Mouse (Mus musculus): ENCODE data around the gene Ndufaf4. TPM values are rescaled to one million over a fixed set of nuclear protein-coding genes. Genes with fewer than 3 reads are reported as not detected.
"Not testable (repeated sequence)": the region's sequence is repeated elsewhere in the genome, so short reads cannot be mapped to it uniquely, and the experiment has no call there.

Ndufaf4 gene
- 82.6 and 83.9 TPM in 2 replicates for polyA plus RNA-seq (2014; fragmentation: Nextera tagmentation; extraction: Ambion mirVana)

DNA sequence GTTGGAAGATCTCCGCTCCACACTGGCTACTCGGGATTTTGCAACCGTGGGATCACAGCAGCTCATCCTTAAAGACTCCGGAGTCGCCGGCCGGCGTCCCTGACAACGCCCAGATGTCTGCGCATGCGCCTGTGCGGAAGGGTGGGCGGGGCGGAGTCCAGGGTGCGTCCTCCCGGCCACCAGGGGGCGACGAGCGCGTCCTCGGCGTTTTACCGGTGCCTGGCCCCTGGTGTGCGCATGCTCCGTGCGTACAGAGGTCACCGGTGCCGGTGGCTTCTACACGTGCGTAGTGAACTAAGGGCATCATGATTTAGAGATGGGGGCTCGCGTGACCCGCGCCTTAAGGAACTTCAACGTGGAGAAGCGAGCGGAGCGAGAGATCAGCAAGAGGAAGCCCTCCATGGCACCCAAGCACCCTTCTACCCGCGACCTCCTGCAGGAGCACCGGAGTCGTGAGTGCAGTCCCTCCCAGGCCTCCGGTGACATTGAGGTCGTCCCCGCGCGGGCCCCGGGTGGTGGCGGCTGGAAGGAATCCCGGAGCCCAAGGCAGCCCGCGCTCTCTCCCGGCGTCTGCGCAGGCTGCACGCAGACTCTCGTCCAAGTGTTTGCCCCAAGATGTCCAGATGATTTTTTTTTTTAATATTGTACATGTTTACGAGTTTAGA is at the start of gene Ndufaf4:
Ndufaf4 (plus strand) TSS at position 233 of the 665 bp plus-strand sequence.
- H3K4me3 ChIP-seq (ENCODE audit: low read depth, low read length), result peak within 1 kb of the TSS; percentile 84
- H3K4me2 ChIP-seq, result peak within 1 kb of the TSS; percentile 88
- DNase-seq (ENCODE audit: low spot score) (peak; percentile 96), ATAC-seq (replicated peaks; ENCODE audit: low FRiP score) (peak; percentile 97)
- under 1% methylated on average over 56 of the region's 58 CpGs for whole genome bisulfite sequencing
- peaks cover 4% of the 10 kb centered on the region; the same call in 1 of the 2 replicates for H3K4me1 ChIP-seq (replicated peaks; ENCODE audit: control insufficient read depth, insufficient read depth, low read length)
- H3K36me3 ChIP-seq (ENCODE audit: control insufficient read depth, insufficient read depth, low read length), result peaks cover 8% of the 10 kb centered on the region
- peak within 1 kb of the TSS; percentile 70 for H3K27ac ChIP-seq (ENCODE audit: low read depth, low read length)
- no peaks in the 10 kb centered on the region for H3K9me3 ChIP-seq (ENCODE audit: control insufficient read depth, low read length)
- H3K9ac ChIP-seq (ENCODE audit: low read depth, low read length), result peak within 1 kb of the TSS; percentile 87
- H3K27me3 ChIP-seq (replicated peaks; ENCODE audit: control insufficient read depth, insufficient read depth, low read length), result no peaks in the 10 kb centered on the region

DNA sequence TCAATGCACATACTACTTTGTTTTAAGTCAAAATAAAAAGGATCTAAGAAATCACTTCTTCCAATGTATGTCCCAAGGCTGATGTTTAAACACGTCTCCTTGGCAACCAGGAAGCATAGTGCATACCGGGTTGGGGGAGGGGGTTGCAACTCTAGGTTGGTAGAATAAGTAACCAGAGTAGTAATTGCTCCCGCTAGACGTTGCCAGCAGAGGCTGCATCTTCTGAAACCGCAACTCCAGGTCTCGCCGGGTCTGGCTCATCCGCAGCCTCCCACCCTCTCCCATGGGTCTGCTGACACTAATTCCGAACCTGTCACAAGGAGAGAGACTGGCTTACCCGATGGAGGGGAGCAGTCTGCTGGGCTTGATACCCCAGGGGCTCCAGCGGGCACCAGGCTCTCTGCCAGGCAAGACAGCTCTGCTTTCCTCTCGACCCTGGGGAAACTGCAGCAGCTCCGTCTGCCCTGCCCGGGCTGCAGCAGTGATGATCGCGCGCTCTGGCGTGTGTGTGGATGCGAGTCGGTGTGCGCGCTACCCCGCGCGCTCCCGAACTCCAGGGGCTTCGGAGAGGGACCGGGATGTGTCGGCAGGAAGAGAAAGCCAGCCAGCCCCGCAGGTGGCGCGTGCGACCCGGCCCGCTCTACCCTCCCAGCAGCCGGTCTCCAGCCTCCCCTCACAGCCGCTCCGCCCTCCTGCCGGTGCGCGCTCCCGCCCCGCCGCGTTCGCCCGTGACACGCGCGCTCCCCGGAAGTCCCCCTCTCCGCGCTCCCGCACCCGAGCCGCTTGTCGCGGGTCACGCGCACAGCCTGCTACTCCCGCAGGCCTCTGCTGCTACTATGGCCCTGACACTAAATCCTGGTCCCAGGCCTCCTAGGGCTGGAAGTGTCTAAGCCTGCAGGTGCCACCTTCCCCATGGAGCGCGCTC is 47.2 kb upstream of the Ndufaf4 start, which contains the start of gene Klhl32:
Klhl32 (minus strand) TSS at position 724 of the 925 bp plus-strand sequence.
- Histone ChIP-seq H3K4me2 (peak within 1 kb of the TSS; percentile 90), H3K27me3 (replicated peaks; ENCODE audit: control insufficient read depth, insufficient read depth, low read length) (no peaks in the 10 kb centered on the region), H3K27ac (ENCODE audit: low read depth, low read length) (no peak within 1 kb of the TSS), H3K4me1 (replicated peaks; ENCODE audit: control insufficient read depth, insufficient read depth, low read length) (no peaks in the 10 kb centered on the region), H3K36me3 (ENCODE audit: control insufficient read depth, insufficient read depth, low read length) (no peaks in the 10 kb centered on the region), H3K4me3 (ENCODE audit: low read depth, low read length) (peak within 1 kb of the TSS; percentile 66), H3K9me3 (ENCODE audit: control insufficient read depth, low read length) (no peaks in the 10 kb centered on the region), H3K9ac (ENCODE audit: low read depth, low read length) (peak within 1 kb of the TSS; percentile 61)
- ATAC-seq (replicated peaks; ENCODE audit: low FRiP score) (peak; percentile 79), DNase-seq (ENCODE audit: low spot score) (peak; percentile 75)
- 1% methylated on average over 48 of the region's 63 CpGs for WGBS

DNA sequence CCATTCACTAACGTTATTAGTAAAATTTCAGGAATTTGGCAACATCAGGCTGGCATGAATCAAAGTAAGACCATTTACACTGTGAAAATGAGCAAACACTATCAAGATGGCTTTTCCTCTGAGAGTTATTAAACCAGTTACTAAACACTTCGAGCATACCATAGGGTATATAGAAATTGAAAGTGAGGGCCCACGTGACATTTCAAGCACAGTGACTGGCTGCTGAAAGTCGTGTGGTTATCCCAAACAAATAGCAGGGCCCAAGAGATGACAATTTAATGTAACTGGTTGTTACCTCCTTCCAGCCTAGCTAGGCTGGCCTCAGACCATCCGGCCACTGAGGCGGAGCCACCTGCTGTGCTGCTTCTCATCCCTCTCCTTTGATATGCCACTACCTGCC is 32.2 kb upstream of the Ndufaf4 start:
- H3K9me3 ChIP-seq (ENCODE audit: control insufficient read depth, low read length), result no peaks in the 10 kb centered on the region
- ATAC-seq (replicated peaks; ENCODE audit: low FRiP score), result no peak
- WGBS, result 41% methylated on average over 6 of the region's 6 CpGs
- H3K4me2 ChIP-seq, result no peak overlapping the region
- H3K27ac ChIP-seq (ENCODE audit: low read depth, low read length), result no peak overlapping the region
- H3K36me3 ChIP-seq (ENCODE audit: control insufficient read depth, insufficient read depth, low read length), result no peaks in the 10 kb centered on the region
- no peak overlapping the region for H3K9ac ChIP-seq (ENCODE audit: low read depth, low read length)
- H3K4me1 ChIP-seq (replicated peaks; ENCODE audit: control insufficient read depth, insufficient read depth, low read length), result no peaks in the 10 kb centered on the region
- no peak overlapping the region for H3K4me3 ChIP-seq (ENCODE audit: low read depth, low read length)
- no peak for DNase-seq (ENCODE audit: low spot score)
- no peaks in the 10 kb centered on the region for H3K27me3 ChIP-seq (replicated peaks; ENCODE audit: control insufficient read depth, insufficient read depth, low read length)

DNA sequence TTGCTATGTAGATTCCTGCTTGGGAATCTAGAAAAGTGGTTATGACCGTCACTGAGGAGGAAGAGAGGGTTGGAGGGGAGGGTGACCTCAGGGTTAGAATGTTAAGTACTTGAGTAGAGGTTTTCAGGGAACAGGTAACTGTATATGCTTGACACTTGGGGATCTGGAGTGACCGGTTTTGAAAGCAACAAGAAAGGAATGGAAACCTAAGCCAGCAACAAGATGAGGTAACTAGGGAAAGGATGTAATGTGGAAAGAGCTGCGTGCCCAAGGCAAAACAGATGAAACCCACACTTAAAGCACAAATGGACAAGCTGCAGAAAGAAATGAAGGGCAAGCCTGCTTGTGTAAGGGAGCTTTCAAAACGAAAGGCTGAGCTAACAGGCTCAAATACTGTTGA is 28.7 kb upstream of the Ndufaf4 start:
- H3K4me1 ChIP-seq (replicated peaks; ENCODE audit: control insufficient read depth, insufficient read depth, low read length), result no peaks in the 10 kb centered on the region
- H3K27ac ChIP-seq (ENCODE audit: low read depth, low read length), result no peak overlapping the region
- H3K4me2 ChIP-seq, result no peak overlapping the region
- H3K4me3 ChIP-seq (ENCODE audit: low read depth, low read length), result no peak overlapping the region
- no peaks in the 10 kb centered on the region for H3K36me3 ChIP-seq (ENCODE audit: control insufficient read depth, insufficient read depth, low read length)
- ATAC-seq (replicated peaks; ENCODE audit: low FRiP score), result no peak
- no peaks in the 10 kb centered on the region for H3K27me3 ChIP-seq (replicated peaks; ENCODE audit: control insufficient read depth, insufficient read depth, low read length)
- 63% methylated on average over 4 of the region's 4 CpGs for WGBS
- no peak for DNase-seq (ENCODE audit: low spot score)
- no peak overlapping the region for H3K9ac ChIP-seq (ENCODE audit: low read depth, low read length)
- H3K9me3 ChIP-seq (ENCODE audit: control insufficient read depth, low read length), result no peaks in the 10 kb centered on the region

DNA sequence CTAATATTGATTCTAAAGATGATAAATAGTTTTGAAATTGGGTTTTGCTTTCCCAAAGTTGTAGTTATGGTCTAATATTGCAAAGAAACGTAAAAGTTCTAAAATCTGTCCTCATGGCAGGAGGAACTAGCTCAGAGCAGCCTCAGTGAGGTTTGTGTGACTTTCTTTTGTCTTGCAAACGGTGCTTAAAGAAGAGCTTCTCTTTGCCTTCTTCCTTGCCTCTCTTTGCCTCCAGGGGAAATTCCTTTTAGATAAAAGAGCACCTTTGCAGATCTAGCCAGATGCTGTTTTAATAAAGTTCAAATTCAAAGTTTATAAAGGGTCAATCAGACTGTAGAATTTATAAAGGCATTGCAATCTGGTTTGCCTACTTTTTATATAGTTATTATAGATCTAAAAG is 8.5 kb upstream of the Ndufaf4 start:
- H3K9me3 ChIP-seq (ENCODE audit: control insufficient read depth, low read length); DNase-seq (ENCODE audit: low spot score); H3K27ac ChIP-seq (ENCODE audit: low read depth, low read length); H3K36me3 ChIP-seq (ENCODE audit: control insufficient read depth, insufficient read depth, low read length); ATAC-seq (replicated peaks; ENCODE audit: low FRiP score); H3K9ac ChIP-seq (ENCODE audit: low read depth, low read length); H3K27me3 ChIP-seq (replicated peaks; ENCODE audit: control insufficient read depth, insufficient read depth, low read length); H3K4me3 ChIP-seq (ENCODE audit: low read depth, low read length); H3K4me1 ChIP-seq (replicated peaks; ENCODE audit: control insufficient read depth, insufficient read depth, low read length); H3K4me2 ChIP-seq: not testable (repeated sequence)
- WGBS, result 40% methylated on average over 2 of the region's 2 CpGs

DNA sequence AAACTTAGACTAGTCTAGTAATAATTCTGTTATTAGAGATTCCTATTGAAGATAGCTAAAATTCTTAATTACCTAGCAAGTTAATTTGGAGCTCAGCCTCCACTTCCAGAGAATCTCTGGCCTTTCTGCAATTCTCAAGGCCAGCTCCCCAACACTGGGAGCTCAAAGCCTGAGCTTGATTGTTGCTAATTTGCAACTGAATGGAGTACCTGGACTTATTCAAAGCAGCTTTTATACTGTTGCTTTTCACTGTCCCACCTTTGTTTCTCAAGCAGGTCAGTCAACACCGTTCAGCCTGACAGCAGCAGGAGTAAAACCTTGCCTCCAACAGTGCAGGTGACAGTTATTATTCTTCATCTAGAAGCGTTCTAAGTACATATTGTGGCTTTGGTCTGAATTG is 5.6 kb upstream of the Ndufaf4 start:
- WGBS, result 63% methylated on average over 2 of the region's 2 CpGs
- DNase-seq (ENCODE audit: low spot score); H3K9ac ChIP-seq (ENCODE audit: low read depth, low read length); H3K4me2 ChIP-seq; ATAC-seq (replicated peaks; ENCODE audit: low FRiP score); H3K27ac ChIP-seq (ENCODE audit: low read depth, low read length); H3K27me3 ChIP-seq (replicated peaks; ENCODE audit: control insufficient read depth, insufficient read depth, low read length); H3K4me3 ChIP-seq (ENCODE audit: low read depth, low read length); H3K4me1 ChIP-seq (replicated peaks; ENCODE audit: control insufficient read depth, insufficient read depth, low read length); H3K9me3 ChIP-seq (ENCODE audit: control insufficient read depth, low read length); H3K36me3 ChIP-seq (ENCODE audit: control insufficient read depth, insufficient read depth, low read length): not testable (repeated sequence)

DNA sequence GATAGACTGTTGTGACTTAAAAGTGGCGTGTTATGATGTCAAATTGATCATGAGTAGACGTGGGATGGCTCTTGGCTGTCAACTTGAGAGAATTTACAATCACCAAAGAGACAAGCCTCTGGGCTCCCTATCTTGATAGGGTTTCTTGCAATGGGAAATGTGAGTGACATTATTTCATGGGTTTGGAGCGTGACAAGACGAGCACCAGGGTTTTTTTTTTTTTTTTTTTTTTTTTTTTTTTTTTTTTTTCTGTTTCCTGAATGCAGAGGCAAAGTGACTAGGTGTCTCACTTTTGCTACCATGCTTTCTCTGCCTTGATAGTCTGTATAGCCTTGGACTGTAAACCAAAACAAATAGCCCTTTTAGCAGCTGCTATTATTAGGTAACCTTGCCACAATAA is 3.3 kb upstream of the Ndufaf4 start:
- H3K27ac ChIP-seq (ENCODE audit: low read depth, low read length), result no peak overlapping the region
- DNase-seq (ENCODE audit: low spot score) (no peak), ATAC-seq (replicated peaks; ENCODE audit: low FRiP score) (no peak)
- H3K9ac ChIP-seq (ENCODE audit: low read depth, low read length), result no peak overlapping the region
- H3K27me3 ChIP-seq (replicated peaks; ENCODE audit: control insufficient read depth, insufficient read depth, low read length), result no peaks in the 10 kb centered on the region
- peaks cover 3% of the 10 kb centered on the region; the same call in 1 of the 2 replicates for H3K9me3 ChIP-seq (ENCODE audit: control insufficient read depth, low read length)
- H3K4me1 ChIP-seq (replicated peaks; ENCODE audit: control insufficient read depth, insufficient read depth, low read length), result peaks cover 4% of the 10 kb centered on the region; the same call in 1 of the 2 replicates
- 75% methylated on average over 4 of the region's 4 CpGs for WGBS
- no peak overlapping the region for H3K4me2 ChIP-seq
- no peak overlapping the region for H3K4me3 ChIP-seq (ENCODE audit: low read depth, low read length)
- H3K36me3 ChIP-seq (ENCODE audit: control insufficient read depth, insufficient read depth, low read length), result no peaks in the 10 kb centered on the region

DNA sequence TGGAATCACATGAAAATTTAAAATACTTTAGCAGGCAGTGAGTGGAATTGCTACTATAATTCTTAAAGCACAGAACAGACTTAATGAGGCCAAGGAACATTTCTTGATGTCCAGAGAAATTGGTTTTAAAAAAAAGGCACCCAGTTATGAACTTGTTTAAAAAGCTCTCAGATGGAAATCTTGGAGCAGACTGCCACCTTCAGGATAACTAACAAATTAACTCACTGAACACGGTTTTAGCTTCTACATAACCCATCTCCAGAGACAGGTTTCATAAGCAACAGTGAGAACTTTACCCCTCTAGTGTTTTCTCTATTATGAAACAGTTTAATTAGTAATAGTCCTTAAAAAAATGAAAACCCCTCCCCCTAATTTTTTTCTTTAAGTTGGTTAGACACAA is 1.1 kb upstream of the Ndufaf4 start:
- no peak overlapping the region for H3K9ac ChIP-seq (ENCODE audit: low read depth, low read length)
- H3K36me3 ChIP-seq (ENCODE audit: control insufficient read depth, insufficient read depth, low read length), result peaks cover 6% of the 10 kb centered on the region; the same call in 1 of the 2 replicates
- no peak overlapping the region for H3K4me3 ChIP-seq (ENCODE audit: low read depth, low read length)
- no peak overlapping the region for H3K27ac ChIP-seq (ENCODE audit: low read depth, low read length)
- H3K9me3 ChIP-seq (ENCODE audit: control insufficient read depth, low read length), result no peaks in the 10 kb centered on the region
- H3K4me2 ChIP-seq, result peak overlapping the region; percentile 88
- H3K27me3 ChIP-seq (replicated peaks; ENCODE audit: control insufficient read depth, insufficient read depth, low read length), result no peaks in the 10 kb centered on the region
- peaks cover 4% of the 10 kb centered on the region; the same call in 1 of the 2 replicates for H3K4me1 ChIP-seq (replicated peaks; ENCODE audit: control insufficient read depth, insufficient read depth, low read length)
- 0% methylated on average over 1 of the region's 1 CpGs for WGBS
- ATAC-seq (replicated peaks; ENCODE audit: low FRiP score), result no peak
- no peak for DNase-seq (ENCODE audit: low spot score)
